Mouse (Mus musculus) c-Kit-positive CD71-positive TER-119-positive erythroid progenitor cells, embryonic 14.5 days (primary cell): ENCODE measurements around the gene Lgr6.
A peak's percentile ranks its signal among the peaks of the same experiment; 100 is the strongest.

Experiments
- DNase-seq: peaks from one replicate; pipeline ENCODE4 v3.0.0-alpha.2; 2013; ENCODE audit warnings: low spot score

Lgr6 gene

DNA sequence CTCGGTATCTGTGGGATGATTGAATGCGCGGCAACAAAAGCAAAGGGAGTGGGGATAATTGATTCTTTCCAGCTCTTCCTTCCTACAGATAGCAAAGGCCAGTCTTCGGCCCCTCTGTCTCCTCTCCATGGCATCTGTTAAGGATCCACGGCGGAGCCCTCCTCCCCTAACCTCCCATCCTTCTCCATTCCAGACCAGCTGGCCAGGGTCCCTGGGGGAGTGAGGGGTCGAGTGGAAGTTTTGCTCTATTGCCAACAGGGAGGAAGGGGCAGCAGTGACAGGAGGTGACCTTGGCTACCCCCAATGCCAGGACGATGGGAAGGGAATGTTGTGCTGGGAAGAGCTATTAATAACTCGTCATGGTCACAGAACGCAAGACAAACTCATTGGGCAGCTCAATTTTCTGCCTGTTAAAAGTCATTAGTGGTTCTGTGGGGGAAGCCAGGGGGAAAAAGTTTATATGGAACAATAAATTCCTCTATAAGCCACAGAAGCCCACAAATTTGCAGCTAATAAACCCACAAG, 90.1 kb downstream of the Lgr6 start:
- DNase-seq: no peak

DNA sequence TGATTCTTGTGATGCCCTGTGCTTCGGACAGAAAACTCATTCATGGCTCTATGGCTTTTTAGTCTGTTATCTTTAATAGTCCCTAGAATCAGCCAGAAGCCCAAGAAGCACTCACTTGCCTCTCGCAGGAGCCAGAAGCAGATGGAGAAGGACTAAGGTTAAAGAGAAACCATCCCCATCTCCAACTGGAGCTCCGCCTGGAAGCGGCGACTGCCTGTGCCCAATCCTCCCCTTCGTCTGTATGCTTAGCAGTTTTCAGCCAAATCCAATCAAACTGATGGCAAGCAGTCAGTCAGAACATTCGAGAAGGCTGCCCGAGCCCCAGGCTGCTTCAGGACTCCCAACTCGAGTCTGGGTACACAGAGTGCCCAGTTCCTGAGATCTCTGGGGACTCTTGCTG, 92.6 kb downstream of the Lgr6 start:
- no peak for DNase-seq

GRCm38 (mm10) chr1:135011912-135012311, 93.2 kb downstream of the Lgr6 start:
- DNase-seq: no peak

DNA sequence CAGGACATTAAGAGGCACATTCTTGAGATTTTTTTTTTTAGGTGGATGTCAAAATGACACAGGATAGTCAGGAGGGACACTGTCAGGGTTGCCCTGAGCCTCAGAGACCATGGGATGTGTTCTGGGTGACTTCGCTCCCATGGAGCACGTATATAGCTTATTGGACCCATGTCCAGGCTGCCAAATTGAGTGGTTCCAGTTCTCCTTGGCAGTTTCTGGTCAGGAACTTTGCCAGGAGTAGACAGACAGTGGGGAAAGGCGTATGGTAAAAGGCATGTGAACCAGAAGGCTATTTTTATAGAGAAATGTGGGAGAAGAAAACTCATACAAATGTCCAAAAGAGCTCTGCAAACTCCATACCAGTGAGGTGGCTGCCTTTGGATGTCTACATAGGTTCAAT, 95.2 kb downstream of the Lgr6 start:
- DNase-seq: no peak

GRCm38 (mm10) chr1:135005696-135006095, 99.4 kb downstream of the Lgr6 start:
- no peak for DNase-seq

- no peak for DNase-seq
Measured at GRCm38 (mm10) chr1:135003346-135003745, 101.7 kb downstream of the Lgr6 start.

DNA sequence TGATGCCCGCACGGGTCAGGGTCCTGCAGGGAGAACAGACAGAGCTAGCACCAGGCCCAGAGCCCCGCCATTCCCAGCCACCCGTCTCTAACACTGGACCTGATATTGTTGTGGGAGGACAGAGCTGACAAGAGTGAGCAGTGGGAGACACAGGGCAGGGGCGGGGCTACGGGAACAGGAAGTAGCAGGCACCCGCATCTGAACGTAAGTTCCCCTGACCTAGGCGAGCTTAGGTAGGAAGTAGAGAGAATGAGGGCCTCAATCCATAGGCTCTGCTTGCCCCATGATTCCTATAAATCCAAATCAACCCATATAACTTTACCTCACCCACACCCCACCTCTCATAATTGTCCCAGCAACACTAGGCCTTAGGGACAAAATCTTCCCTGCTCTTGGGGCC, 104.5 kb downstream of the Lgr6 start:
- no peak for DNase-seq

- no peak for DNase-seq
Measured at GRCm38 (mm10) chr1:134998231-134998630, 106.8 kb downstream of the Lgr6 start.

GRCm38 (mm10) chr1:134997568-134997967, 107.5 kb downstream of the Lgr6 start:
- DNase-seq: no peak

- no peak for DNase-seq
Measured at GRCm38 (mm10) chr1:134996471-134996870, 108.6 kb downstream of the Lgr6 start.

DNA sequence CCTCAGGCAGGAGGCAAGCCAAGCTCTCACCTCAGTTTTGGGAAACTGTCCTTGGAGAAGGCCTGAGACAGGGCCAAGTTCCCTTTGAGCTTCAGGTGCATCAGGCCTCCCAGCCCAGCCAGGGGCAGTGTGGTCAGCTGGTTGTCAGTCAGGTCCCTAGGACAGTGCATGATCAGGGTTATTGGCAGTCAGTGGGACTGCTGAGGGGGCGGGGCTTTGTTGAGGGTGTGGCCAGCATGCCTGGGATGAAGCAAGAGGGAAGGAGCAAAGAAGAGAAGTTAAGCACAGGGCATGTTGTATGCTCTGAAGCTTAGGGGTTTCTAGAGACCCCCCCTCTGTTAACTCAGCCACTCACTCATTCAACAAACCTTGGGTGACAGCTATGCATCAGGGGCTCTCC, 109.1 kb downstream of the Lgr6 start:
- peak; percentile 7 for DNase-seq

- no peak for DNase-seq
Measured at GRCm38 (mm10) chr1:134995437-134995836, 109.6 kb downstream of the Lgr6 start.

DNA sequence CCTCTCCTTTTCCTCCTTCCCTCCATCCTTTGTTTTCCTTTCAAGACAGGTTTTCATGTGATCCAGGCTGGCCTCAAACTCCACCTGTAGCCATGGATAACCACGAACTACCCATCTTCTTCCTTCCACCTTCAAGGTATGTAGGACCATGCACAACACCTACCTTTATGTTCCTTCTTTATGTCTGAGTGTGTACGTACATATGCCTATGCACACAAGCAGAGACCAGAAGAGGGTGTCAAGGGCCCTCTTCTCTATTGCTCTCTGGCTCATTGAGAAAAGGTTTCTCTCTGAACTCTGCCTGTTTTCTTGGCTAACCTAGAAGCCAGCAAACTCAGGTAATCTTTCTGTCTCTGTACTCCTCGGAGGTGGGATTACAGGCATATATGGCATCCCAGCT, 110.3 kb downstream of the Lgr6 start:
- DNase-seq: no peak

- DNase-seq: no peak
Measured at GRCm38 (mm10) chr1:134992046-134992645, 112.9 kb downstream of the Lgr6 start.

- DNase-seq: peak; percentile 67
Measured at GRCm38 (mm10) chr1:134989372-134989771, 115.7 kb downstream of the Lgr6 start.

DNA sequence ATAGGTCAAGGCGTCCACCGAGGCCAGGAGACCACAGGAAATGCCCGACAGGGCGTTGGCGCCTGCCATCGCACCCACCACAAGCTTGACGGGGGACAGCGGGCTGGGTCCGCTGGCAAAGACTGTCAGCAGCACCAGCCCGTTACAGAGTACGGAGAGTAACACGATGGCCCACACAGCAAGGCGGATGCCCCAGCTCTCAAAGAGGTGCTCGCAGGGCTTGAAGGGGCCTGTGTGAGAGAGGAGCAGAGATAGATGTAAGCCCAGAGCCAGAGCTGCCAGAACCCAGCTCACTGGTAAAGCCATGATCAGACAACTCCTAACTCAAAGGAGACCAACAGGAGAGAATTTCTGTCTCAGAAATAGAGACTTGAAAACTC, 117.1 kb downstream of the Lgr6 start:
- no peak for DNase-seq

DNA sequence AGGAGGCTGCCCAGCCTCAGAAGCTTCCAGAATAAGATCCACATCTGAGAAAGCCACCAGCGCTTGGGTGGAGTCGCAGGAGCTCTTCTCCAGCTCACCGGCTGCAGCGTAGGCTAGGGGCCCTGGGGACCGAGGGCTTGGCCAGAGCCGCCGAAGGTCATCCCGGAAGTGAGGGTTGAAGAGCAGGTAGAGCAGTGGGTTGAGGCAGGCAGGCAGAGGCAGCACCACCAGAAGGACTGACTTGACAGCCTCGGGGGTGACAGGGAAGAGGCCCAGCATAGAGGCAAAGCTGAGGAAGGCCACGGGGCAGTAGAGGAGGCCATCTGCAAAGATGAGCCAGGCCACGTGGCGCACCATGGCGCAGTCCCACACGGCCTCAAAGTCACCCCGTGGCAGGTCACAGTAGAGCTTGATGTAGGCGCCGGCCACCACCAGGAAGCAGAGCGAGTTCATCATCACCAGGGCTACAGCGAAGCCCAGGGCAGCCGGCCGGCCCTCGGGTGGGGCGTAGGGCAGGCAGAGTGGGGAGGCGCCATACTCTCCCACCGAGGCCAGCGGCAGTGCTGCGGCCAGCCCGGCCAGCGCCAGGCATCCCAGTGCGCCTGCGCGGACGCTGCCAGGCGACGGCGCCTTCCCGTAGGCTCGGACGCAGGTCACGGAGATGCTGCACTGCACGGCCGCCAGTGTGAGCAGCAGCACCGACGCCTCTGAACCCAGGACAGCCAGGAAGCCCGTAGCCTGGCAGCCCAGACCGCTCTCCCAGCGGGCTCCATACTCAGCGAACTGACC, 117.7 kb downstream of the Lgr6 start:
- DNase-seq: no peak

DNA sequence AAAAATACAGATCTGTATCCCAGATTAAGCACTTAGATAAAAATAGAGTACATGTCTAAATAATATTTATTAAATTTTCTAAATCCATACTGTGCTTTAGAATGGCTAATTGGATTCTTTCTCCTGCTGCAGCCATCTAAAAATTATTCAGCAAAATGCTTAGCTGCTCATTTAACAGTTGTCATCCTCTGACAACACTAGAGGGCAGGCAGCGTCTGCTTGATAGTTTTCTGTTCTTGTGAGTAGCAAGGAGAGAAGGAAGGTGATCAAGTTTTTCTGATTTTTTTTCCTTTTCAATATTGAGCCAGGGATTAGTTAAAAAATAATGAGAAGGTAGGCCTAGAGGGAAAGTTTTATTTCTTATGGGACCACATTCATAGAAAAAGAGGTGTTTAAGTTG, 132.2 kb downstream of the Lgr6 start:
- DNase-seq: no peak

DNA sequence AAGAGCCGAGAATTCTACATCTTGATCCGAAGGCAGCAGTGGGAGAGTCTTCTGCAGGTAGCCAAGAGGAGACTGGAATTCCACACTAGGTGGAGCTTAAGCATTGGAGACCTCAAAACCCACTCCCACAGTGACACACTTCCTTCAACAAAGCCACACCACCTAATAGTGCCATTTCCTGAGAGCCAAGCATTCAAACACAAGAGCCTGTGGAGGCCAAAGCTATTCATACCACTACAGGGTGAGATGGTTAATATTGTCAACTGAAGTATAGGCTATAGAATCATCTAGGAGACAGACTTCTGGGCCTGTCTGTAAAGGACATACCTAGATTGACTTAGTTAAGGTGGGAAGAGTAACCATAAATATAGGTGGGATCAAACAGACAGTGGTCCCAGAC, 139.6 kb downstream of the Lgr6 start:
- no peak for DNase-seq

DNA sequence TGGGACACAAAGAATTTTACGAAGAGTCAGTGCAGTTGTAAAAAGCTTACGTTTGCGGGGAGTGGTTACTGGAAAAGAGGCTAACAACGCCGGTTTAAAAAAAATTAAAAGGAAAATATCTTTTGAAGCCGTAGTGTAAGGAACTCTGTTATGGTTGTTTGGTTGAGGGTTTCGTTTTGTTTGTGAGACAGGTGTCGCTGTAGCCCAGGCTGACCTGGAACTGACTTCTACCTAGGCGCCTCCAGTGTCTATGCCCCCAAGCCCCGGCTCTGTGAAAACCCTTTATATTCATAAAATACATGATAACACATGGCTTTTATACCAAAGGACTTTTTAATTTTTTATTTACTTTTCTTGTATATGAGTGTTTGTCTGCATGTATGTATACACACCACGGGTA, 142.3 kb downstream of the Lgr6 start:
- peak; percentile 42 for DNase-seq

DNA sequence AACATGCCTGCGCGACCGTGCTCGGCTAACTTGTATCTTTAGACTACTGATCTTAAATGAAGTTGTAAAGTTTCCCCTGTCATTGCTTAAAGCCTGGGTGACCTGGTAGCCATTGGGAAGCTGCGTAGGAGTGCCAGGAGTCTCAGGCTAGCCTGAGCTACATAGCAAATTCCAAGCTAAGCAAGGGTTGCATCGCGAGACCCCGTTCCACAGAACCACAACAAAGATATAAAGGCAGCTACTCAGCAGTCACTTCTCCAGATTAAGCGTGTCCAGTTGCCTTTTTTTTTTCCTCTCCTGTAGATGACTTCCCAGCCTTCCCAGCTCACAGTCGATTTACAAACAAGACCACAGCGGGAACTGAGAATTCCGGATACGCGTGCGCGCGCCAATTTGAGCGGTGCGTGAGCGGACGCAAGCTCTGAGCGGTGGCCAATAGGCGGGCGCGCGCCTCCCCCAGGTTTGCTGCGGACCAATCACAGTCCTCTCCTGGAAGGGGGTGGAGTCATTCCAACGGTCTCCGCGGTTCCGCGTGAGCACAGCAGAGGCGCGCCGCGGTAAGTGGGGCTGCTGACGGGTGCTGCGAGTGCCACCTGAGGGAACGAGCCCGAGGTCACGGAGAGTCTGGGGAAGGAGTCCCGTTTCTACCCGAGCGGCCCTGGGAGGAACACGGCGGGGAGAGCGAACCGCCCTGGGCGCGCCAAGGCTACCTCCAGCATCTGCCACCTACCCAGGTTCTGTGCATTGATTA, 142.8 kb downstream of the Lgr6 start, which contains the start of gene Ube2t:
TSS of gene Ube2t (plus strand) at position 513 of the 751 bp plus-strand sequence.
- peak; percentile 94 for DNase-seq

GRCm38 (mm10) chr1:134960634-134961033, 144.4 kb downstream of the Lgr6 start:
- peak; percentile 18 for DNase-seq
